Mouse (Mus musculus): ENCODE results near the gene Gm3194.
"Not testable (repeated sequence)": the region's sequence is repeated elsewhere in the genome, so short reads cannot be mapped to it uniquely, and the experiment has no call there.

Gene Gm3194

GRCm38 (mm10) chr14:5455367-5455766, at the start of gene Gm3194:
Gm3194 (minus strand) TSS chr14:5455467.
- DNase-seq (ENCODE audit: low read depth): not testable (repeated sequence)

- DNase-seq (ENCODE audit: low read depth): not testable (repeated sequence)
Observed at GRCm38 (mm10) chr14:5501374-5501773, 46.1 kb upstream of the Gm3194 start, which contains the start of gene Gm3488. Gm3488 (plus strand) TSS chr14:5501674.

GRCm38 (mm10) chr14:5483907-5484306, 28.6 kb upstream of the Gm3194 start, which contains the start of gene Gm3187:
Gm3187 (plus strand) TSS chr14:5484207.
- not testable (repeated sequence) for DNase-seq (ENCODE audit: low read depth)

- DNase-seq (ENCODE audit: low read depth): not testable (repeated sequence)
Observed at GRCm38 (mm10) chr14:5477730-5478129, 22.5 kb upstream of the Gm3194 start, which contains the start of gene Gm8246. Gm8246 (minus strand) TSS chr14:5477830.

GRCm38 (mm10) chr14:5460469-5460868, 5.2 kb upstream of the Gm3194 start:
- DNase-seq (ENCODE audit: low read depth): not testable (repeated sequence)

- DNase-seq (ENCODE audit: low read depth): not testable (repeated sequence)
Observed at GRCm38 (mm10) chr14:5388949-5389348, 66.3 kb downstream of the Gm3194 start, which contains the start of gene Gm3500. Gm3500 (minus strand) TSS chr14:5389049.
